Mouse (Mus musculus): Measurements from ENCODE around the gene Gpr3. TPM values are rescaled to one million over a fixed set of nuclear protein-coding genes. Genes with fewer than 3 reads are reported as not detected.

Gpr3 gene
- polyA plus RNA-seq, 1 experiment from 2014 or later = 0.11 TPM

- 89% methylated on average over 4 of the region's 4 CpGs for WGBS
- DNase-seq (ENCODE audit: low spot score) = no peak
- H3K4me3 ChIP-seq = no peak overlapping the region
Measured at GRCm38 (mm10) chr4:133172451-133172850, 39.9 kb downstream of the Gpr3 start.

DNA sequence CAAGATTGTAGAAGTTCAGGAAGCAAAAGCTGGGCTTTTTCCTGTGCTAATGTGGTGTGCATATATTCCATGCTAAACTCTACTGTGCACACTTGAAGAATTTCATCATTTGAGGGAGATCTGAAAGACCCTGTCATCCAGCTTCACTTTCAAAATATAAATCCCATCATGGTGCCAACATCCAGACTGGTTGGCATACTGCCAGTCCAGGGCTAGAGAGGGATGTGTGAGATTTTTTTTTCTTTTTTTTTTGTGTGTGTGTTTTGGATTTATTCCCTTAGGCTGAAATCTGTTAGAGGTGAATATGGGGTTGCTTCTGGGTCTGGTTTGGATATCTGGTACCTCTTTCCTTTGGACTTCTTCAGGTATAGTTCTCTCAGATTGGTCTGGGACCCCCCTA is 41.7 kb downstream of the Gpr3 start:
- Histone ChIP-seq H3K36me3 (replicated peaks) (peaks cover 6% of the 10 kb centered on the region), H3K4me3 (no peak overlapping the region)

More at GRCm38 (mm10) chr4:133172451-133172850, 39.9 kb downstream of the Gpr3 start:
- Histone ChIP-seq H3K27me3 (replicated peaks; ENCODE audit: low read depth, poor library complexity, severe bottlenecking) (no peaks in the 10 kb centered on the region), H3K9me3 (no peaks in the 10 kb centered on the region), H3K4me1 (peaks cover 26% of the 10 kb centered on the region), H3K36me3 (replicated peaks) (peaks cover 12% of the 10 kb centered on the region), H3K27ac (replicated peaks) (no peak overlapping the region)

GRCm38 (mm10) chr4:133170056-133170524 is 42.2 kb downstream of the Gpr3 start:
- DNase-seq (ENCODE audit: low spot score) = no peak
- Histone ChIP-seq H3K36me3 (replicated peaks) (peaks cover 10% of the 10 kb centered on the region), H3K9me3 (no peaks in the 10 kb centered on the region), H3K4me3 (no peak overlapping the region), H3K27me3 (replicated peaks; ENCODE audit: low read depth, poor library complexity, severe bottlenecking) (no peaks in the 10 kb centered on the region), H3K4me1 (peaks cover 8% of the 10 kb centered on the region), H3K27ac (replicated peaks) (no peak overlapping the region)
- WGBS = 85% methylated on average over 3 of the region's 3 CpGs

More for the DNA sequence above, 41.7 kb downstream of the Gpr3 start:
- Histone ChIP-seq H3K27me3 (replicated peaks; ENCODE audit: low read depth, poor library complexity, severe bottlenecking) (no peaks in the 10 kb centered on the region), H3K27ac (replicated peaks) (no peak overlapping the region), H3K4me1 (peaks cover 12% of the 10 kb centered on the region), H3K9me3 (no peaks in the 10 kb centered on the region)
- DNase-seq (ENCODE audit: low spot score) = no peak

DNA sequence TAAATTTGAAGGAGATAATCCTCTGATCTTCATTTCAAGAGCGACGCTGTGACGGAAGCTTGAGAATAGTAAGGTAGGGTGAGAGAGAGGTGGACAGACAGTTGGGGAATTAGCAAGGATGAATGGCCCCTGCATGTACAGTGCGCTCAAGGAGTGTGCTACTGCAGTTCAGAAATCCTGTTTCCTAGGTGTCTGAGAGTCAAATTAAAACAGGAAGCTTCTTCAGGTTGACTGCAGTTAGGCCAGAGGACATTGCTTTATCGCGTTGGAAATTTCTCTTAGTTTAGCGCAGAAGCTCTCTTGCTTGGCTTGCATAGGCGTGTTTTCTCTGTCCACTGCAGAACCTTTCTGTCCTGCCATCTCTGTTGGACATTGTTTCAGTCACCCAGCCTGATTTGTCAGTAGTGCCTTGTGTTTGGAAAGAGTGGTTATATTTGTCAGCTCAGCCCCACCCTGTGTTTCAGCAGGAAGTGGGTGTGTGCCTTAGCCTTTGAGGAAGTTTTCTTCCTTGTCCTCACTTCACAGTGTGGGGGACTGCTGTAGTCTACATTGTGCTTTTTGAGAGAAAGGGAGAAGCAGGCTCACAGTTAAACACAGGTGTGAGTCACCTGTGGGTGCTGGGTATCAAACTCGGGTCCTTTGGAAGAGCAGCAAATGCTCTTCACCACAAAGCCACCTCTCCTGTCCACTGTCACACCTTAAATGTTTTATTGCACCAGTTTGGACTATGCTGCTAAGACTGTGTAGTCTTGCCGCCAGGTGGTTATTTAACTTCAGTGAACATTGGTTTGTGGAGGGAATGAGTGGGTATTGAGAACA is 42.9 kb downstream of the Gpr3 start:
- no peak for DNase-seq (ENCODE audit: low spot score)
- peaks cover 7% of the 10 kb centered on the region for H3K4me1 ChIP-seq
- H3K4me3 ChIP-seq = no peak overlapping the region
- WGBS = 87% methylated on average over 10 of the region's 10 CpGs
- peaks cover 16% of the 10 kb centered on the region for H3K36me3 ChIP-seq (replicated peaks)
- no peak overlapping the region for H3K27ac ChIP-seq (replicated peaks)
- no peaks in the 10 kb centered on the region for H3K9me3 ChIP-seq
- no peaks in the 10 kb centered on the region for H3K27me3 ChIP-seq (replicated peaks; ENCODE audit: low read depth, poor library complexity, severe bottlenecking)

- Histone ChIP-seq H3K9me3 (no peaks in the 10 kb centered on the region), H3K27me3 (replicated peaks; ENCODE audit: low read depth, poor library complexity, severe bottlenecking) (no peaks in the 10 kb centered on the region), H3K4me3 (no peak overlapping the region), H3K36me3 (replicated peaks) (peaks cover 23% of the 10 kb centered on the region), H3K4me1 (no peaks in the 10 kb centered on the region), H3K27ac (replicated peaks) (no peak overlapping the region)
- no peak for DNase-seq (ENCODE audit: low spot score)
- 92% methylated on average over 9 of the region's 9 CpGs for WGBS
Measured at GRCm38 (mm10) chr4:133166773-133167172, 45.6 kb downstream of the Gpr3 start.

GRCm38 (mm10) chr4:133162196-133162595 is 50.1 kb downstream of the Gpr3 start:
- DNase-seq (ENCODE audit: low spot score) = no peak
- H3K36me3 ChIP-seq (replicated peaks) = peaks cover 30% of the 10 kb centered on the region
- peaks cover 14% of the 10 kb centered on the region for H3K4me1 ChIP-seq
- H3K27me3 ChIP-seq (replicated peaks; ENCODE audit: low read depth, poor library complexity, severe bottlenecking) = no peaks in the 10 kb centered on the region
- H3K4me3 ChIP-seq = no peak overlapping the region
- H3K9me3 ChIP-seq = no peaks in the 10 kb centered on the region
- no peak overlapping the region for H3K27ac ChIP-seq (replicated peaks)
- WGBS = 86% methylated on average over 6 of the region's 6 CpGs

- Histone ChIP-seq H3K9me3 (no peaks in the 10 kb centered on the region), H3K36me3 (replicated peaks) (peaks cover 37% of the 10 kb centered on the region), H3K4me1 (peaks cover 22% of the 10 kb centered on the region), H3K27ac (replicated peaks) (no peak overlapping the region), H3K27me3 (replicated peaks; ENCODE audit: low read depth, poor library complexity, severe bottlenecking) (no peaks in the 10 kb centered on the region), H3K4me3 (no peak overlapping the region)
- no peak for DNase-seq (ENCODE audit: low spot score)
- 84% methylated on average over 4 of the region's 4 CpGs for WGBS
Measured at GRCm38 (mm10) chr4:133160821-133161220, 51.5 kb downstream of the Gpr3 start.

DNA sequence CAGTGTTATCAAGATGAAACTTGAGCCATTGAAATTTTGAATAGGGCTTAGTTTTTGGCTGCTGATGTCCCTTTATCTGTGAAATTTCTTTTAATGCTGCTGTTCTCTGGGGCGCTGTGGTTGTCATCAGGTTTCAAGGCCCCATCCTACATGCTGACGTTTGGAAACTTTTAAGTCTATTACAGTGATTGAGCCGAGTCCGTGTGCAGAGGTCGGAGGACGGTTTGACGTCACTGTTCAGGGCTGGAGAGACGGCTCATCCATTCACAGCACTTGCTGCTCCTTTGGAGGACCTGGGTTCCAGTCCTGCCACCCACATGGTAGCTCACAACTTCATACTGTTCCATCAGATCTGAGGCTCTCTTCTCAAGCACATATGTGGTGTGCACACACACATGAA is 52.1 kb downstream of the Gpr3 start:
- peaks cover 36% of the 10 kb centered on the region for H3K36me3 ChIP-seq (replicated peaks)
- peaks cover 22% of the 10 kb centered on the region for H3K4me1 ChIP-seq
- DNase-seq (ENCODE audit: low spot score) = no peak
- H3K27ac ChIP-seq (replicated peaks) = no peak overlapping the region
- H3K4me3 ChIP-seq = no peak overlapping the region
- WGBS = 84% methylated on average over 8 of the region's 8 CpGs
- no peaks in the 10 kb centered on the region for H3K9me3 ChIP-seq
- no peaks in the 10 kb centered on the region for H3K27me3 ChIP-seq (replicated peaks; ENCODE audit: low read depth, poor library complexity, severe bottlenecking)

- Histone ChIP-seq H3K27me3 (replicated peaks; ENCODE audit: low read depth, poor library complexity, severe bottlenecking) (no peaks in the 10 kb centered on the region), H3K27ac (replicated peaks) (no peak overlapping the region), H3K4me3 (no peak overlapping the region), H3K9me3 (no peaks in the 10 kb centered on the region), H3K36me3 (replicated peaks) (peaks cover 30% of the 10 kb centered on the region), H3K4me1 (peaks cover 22% of the 10 kb centered on the region)
- no peak for DNase-seq (ENCODE audit: low spot score)
- WGBS = 68% methylated on average over 4 of the region's 4 CpGs
Measured at GRCm38 (mm10) chr4:133159646-133160045, 52.7 kb downstream of the Gpr3 start.

Small RNA genes lying within 50 kb of the gene (microRNA-seq; reads per million reads assigned to microRNA genes)
- gene Mir7017 = not detected

Other genes with a start within 250 kb of the Gpr3 start
- 0.16 and 0.21 TPM in 2 replicates for gene Fgr, start 238.4 kb downstream of the Gpr3 start, polyA plus RNA-seq (2016; fragmentation: Nextera tagmentation; extraction: Ambion mirVana)
- 11.5 and 11.6 TPM in 2 replicates for gene Ahdc1, start 201.3 kb downstream of the Gpr3 start, polyA plus RNA-seq (2016; fragmentation: Nextera tagmentation; extraction: Ambion mirVana)
- gene Wasf2, start 82.0 kb downstream of the Gpr3 start, polyA plus RNA-seq (2016; fragmentation: Nextera tagmentation; extraction: Ambion mirVana) = 66.7 and 73.0 TPM in 2 replicates
- 3.0 and 5.2 TPM in 2 replicates for gene Cd164l2, start 405 bp downstream of the Gpr3 start, polyA plus RNA-seq (2016; fragmentation: Nextera tagmentation; extraction: Ambion mirVana)
- 1.7 and 1.8 TPM in 2 replicates for gene Map3k6, start 28.3 kb upstream of the Gpr3 start, polyA plus RNA-seq (2016; fragmentation: Nextera tagmentation; extraction: Ambion mirVana)
- gene Sytl1, start 50.6 kb upstream of the Gpr3 start, polyA plus RNA-seq (2016; fragmentation: Nextera tagmentation; extraction: Ambion mirVana) = 1.3 and 1.6 TPM in 2 replicates
- 81.4 and 86.7 TPM in 2 replicates for gene Tmem222, start 65.3 kb upstream of the Gpr3 start, polyA plus RNA-seq (2016; fragmentation: Nextera tagmentation; extraction: Ambion mirVana)
- gene Wdtc1, start 140.9 kb upstream of the Gpr3 start, polyA plus RNA-seq (2016; fragmentation: Nextera tagmentation; extraction: Ambion mirVana) = 17.2 and 17.7 TPM in 2 replicates
- gene Slc9a1, start 157.2 kb upstream of the Gpr3 start, polyA plus RNA-seq (2016; fragmentation: Nextera tagmentation; extraction: Ambion mirVana) = 8.6 and 9.0 TPM in 2 replicates

All from embryonic facial prominence, embryonic 10.5 days (tissue).